Mouse (Mus musculus): Measurements from ENCODE around the gene Immt. TPM values are rescaled to one million over a fixed set of nuclear protein-coding genes. Genes with fewer than 3 reads are reported as not detected.

Immt gene
- 100 to 1,000 TPM in 1 of 2 experiments, 10 to 100 TPM in 1; 98.6 to 124 TPM for polyA plus RNA-seq (2017; shearing (Covaris generic))

GRCm38 (mm10) chr6:71830690-71831580, at the start of gene Immt:
Gene Immt, plus strand, starts transcription at chr6:71831331.

GRCm38 (mm10) chr6:71826869-71827268, 4.3 kb upstream of the Immt start, which contains the start of gene Mrpl35:
Gene Mrpl35, minus strand, starts transcription at chr6:71826969.

GRCm38 (mm10) chr6:71908481-71909381, 77.6 kb downstream of the Immt start, which contains the start of the genes Ptcd3 and Polr1a:
Gene Ptcd3, minus strand, starts transcription at chr6:71908750.
Gene Polr1a, plus strand, starts transcription at chr6:71909053.

Other genes starting within 250 kb of the Immt start
- 10 to 100 TPM; 65.1 to 68.0 TPM for gene Kdm3a, start 198.3 kb upstream of the Immt start, polyA plus RNA-seq (2017; shearing (Covaris generic))
- under 1 TPM in 1 of 2 experiments, not detected in 1; 0.54 TPM for gene Reep1, start 123.8 kb upstream of the Immt start, polyA plus RNA-seq (2017; shearing (Covaris generic))
- gene Mrpl35, start 4.4 kb upstream of the Immt start, polyA plus RNA-seq (2017; shearing (Covaris generic)), result 10 to 100 TPM; 39.9 to 44.5 TPM
- 10 to 100 TPM; 62.9 to 63.9 TPM for gene Ptcd3, start 77.4 kb downstream of the Immt start, polyA plus RNA-seq (2017; shearing (Covaris generic))
- 10 to 100 TPM; 24.8 to 41.0 TPM for gene Polr1a, start 77.7 kb downstream of the Immt start, polyA plus RNA-seq (2017; shearing (Covaris generic))

All from inflammation-experienced regulatory T-cells (primary cell).